Comparison of ENCODE assay signal across 14 mouse cellular contexts in the genomic region with DNA sequence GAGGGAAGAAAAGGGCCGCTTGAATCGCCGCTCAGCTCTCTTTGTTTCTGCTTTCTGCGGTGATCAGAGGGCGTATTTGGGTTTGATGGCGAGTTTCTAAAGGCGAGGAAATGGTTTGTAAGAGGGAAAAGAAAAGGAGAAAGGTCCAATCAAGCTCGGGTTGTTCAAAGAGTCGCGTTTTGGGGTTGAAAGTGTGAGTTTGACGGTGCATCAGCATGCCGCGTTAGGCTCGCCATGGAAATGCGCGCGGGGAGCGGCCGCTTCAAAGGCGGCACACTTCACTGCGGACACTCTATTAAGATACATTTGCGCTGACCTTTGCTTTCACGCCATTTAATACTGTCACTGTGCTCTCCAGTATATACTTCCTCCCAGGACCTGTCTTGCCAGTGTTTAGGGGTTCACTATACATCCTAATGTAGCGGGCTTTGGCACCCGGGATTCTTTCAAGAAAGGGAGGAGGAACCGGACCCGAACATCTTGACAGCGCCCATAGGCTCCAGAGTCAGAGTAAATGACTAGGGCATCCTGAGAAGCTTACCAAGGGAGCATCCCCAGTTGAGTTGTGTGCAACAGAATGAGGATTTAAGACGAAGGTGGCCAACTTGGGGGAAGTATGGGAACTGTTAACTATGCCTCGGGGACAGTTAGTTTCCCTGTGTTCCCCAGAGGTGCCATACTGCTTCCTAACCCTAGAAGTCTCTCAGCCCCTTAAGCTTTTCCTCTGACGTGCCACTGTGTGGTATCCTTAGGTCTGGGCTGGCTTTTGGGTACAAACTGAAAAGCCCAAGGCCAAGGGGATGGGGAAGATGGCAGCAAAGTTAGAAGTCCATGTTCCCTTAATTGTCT. TPM values are rescaled to one million over a fixed set of nuclear protein-coding genes. Genes with fewer than 3 reads are reported as not detected.
A peak's percentile ranks its signal among the peaks of the same experiment; 100 is the strongest.
DNase-seq lines count a peak whose midpoint lies in the region; ATAC-seq and TF ChIP-seq lines count a peak whose summit lies in the region.
"Had no signal": no experiment of that assay in that cellular context is flagged by ENCODE, and none has a peak within 500 bp of the region (broad histone marks: within the 10 kb centered on the region; RNA-seq: fewer than 3 reads in every experiment).

No protein-coding gene starts in this region.

- H3K27ac ChIP-seq in hindbrain, embryonic 10.5 days: peak overlapping the region; percentile 98
- peak overlapping the region; percentile 71 for H3K27ac ChIP-seq in midbrain, embryonic 14.5 days (replicated peaks; ENCODE audit: low read depth, low read length)
- no peak overlapping the region for H3K27ac ChIP-seq in gastrocnemius, adult 2 months
- H3K27ac ChIP-seq: embryonic facial prominence, embryonic 15.5 days; limb, embryonic 13.5 days had no signal

- H3K4me1 ChIP-seq in hindbrain, embryonic 10.5 days (replicated peaks): peaks cover 58% of the 10 kb centered on the region
- no peaks in the 10 kb centered on the region for H3K4me1 ChIP-seq in midbrain, embryonic 14.5 days (ENCODE audit: control insufficient read depth, insufficient read depth, low read length)
- H3K4me1 ChIP-seq: embryonic facial prominence, embryonic 15.5 days; limb, embryonic 13.5 days had no signal

- H3K4me3 ChIP-seq in hindbrain, embryonic 10.5 days: peak overlapping the region; percentile 67
- H3K4me3 ChIP-seq in midbrain, embryonic 14.5 days (replicated peaks; ENCODE audit: low read depth, low read length): 0 out of 2 replicates have a peak overlapping the region, but pooled peaks have one; percentile 0
- H3K4me3 ChIP-seq in gastrocnemius, adult 2 months: no peak overlapping the region
- H3K4me3 ChIP-seq: embryonic facial prominence, embryonic 15.5 days; limb, embryonic 13.5 days had no signal

- H3K36me3 ChIP-seq in hindbrain, embryonic 10.5 days: no peaks in the 10 kb centered on the region
- no peaks in the 10 kb centered on the region for H3K36me3 ChIP-seq in midbrain, embryonic 14.5 days (ENCODE audit: control insufficient read depth, insufficient read depth, low read length)
- H3K36me3 ChIP-seq: embryonic facial prominence, embryonic 15.5 days; limb, embryonic 13.5 days had no signal

- WGBS in hindbrain, embryonic 10.5 days: under 1% methylated on average over 31 of the region's 31 CpGs
- under 1% methylated on average over 31 of the region's 31 CpGs for WGBS in midbrain, embryonic 14.5 days

- intact Hi-C loops in gastrocnemius, adult 2 months (cut with DNase I): no loop called here

- TF ChIP-seq CTCF in gastrocnemius, adult 2 months (IDR thresholded peaks at IDR 0.05): no peak

- ATAC-seq in midbrain, embryonic 14.5 days (ENCODE audit: low FRiP score, low TSS enrichment): no peak

- DNase-seq in cerebellum, adult 9-10 months: peak; percentile 58
- DNase-seq in cerebellum, postnatal 36 days: peak; percentile 41 to 69
- DNase-seq in hindbrain, embryonic 10.5 days (ENCODE audit: low spot score): peak; percentile 76
- peak; percentile 66 for DNase-seq in midbrain, embryonic 14.5 days
- no peak for DNase-seq in kidney, adult 9 months
- no peak for DNase-seq in layer of hippocampus, postnatal 10 days (ENCODE audit: low spot score in 2 of 2)
- no peak for DNase-seq in lung, postnatal 14 days
- no peak for DNase-seq in gastrocnemius, adult 2 months
- DNase-seq: gastrocnemius, postnatal 25 days; lung, postnatal 10 days; thymus, postnatal 14 days had no signal

- peaks cover 100% of the 10 kb centered on the region for H3K27me3 ChIP-seq in hindbrain, embryonic 10.5 days (ENCODE audit: insufficient read depth, poor library complexity, severe bottlenecking)
- peaks cover 80% of the 10 kb centered on the region for H3K27me3 ChIP-seq in midbrain, embryonic 14.5 days (ENCODE audit: control insufficient read depth, insufficient read depth, low read length)

- H3K9me3 ChIP-seq in hindbrain, embryonic 10.5 days: no peaks in the 10 kb centered on the region
- no peaks in the 10 kb centered on the region for H3K9me3 ChIP-seq in midbrain, embryonic 14.5 days (ENCODE audit: control insufficient read depth, low read length)
- H3K9me3 ChIP-seq: embryonic facial prominence, embryonic 15.5 days; limb, embryonic 13.5 days had no signal

- H3K9ac ChIP-seq in midbrain, embryonic 14.5 days (replicated peaks; ENCODE audit: low read length): no peak overlapping the region
- H3K9ac ChIP-seq: embryonic facial prominence, embryonic 15.5 days; limb, embryonic 13.5 days had no signal

- H3K4me2 ChIP-seq in midbrain, embryonic 14.5 days (ENCODE audit: low read length): peak overlapping the region; percentile 33
- H3K4me2 ChIP-seq: embryonic facial prominence, embryonic 15.5 days; limb, embryonic 13.5 days had no signal

RNA-seq across cellular contexts. Expression of a gene that starts 21.5 kb away (rescaled TPM):
- 6.9 and 8.1 TPM in 2 replicates for polyA plus RNA-seq in hindbrain, embryonic 10.5 days (2016; fragmentation: Nextera tagmentation; extraction: Ambion mirVana)
- polyA plus RNA-seq in midbrain, embryonic 14.5 days (2014; fragmentation: Nextera tagmentation; extraction: Ambion mirVana): 17.8 and 18.5 TPM in 2 replicates
- total RNA-seq in layer of hippocampus, postnatal 10 days (2021): 10 to 100 TPM; 16.7 to 25.1 TPM
- total RNA-seq in gastrocnemius, adult 2 months (2021): 1 to 10 TPM in 1 of 2 experiments, under 1 TPM in 1; 0.81 to 1.4 TPM
- polyA plus RNA-seq: large intestine, adult 2 months had no signal

RNA-seq across cellular contexts. Expression of a gene that starts 24.9 kb away (rescaled TPM):
- polyA plus RNA-seq in hindbrain, embryonic 10.5 days (2016; fragmentation: Nextera tagmentation; extraction: Ambion mirVana): 16.9 and 19.8 TPM in 2 replicates
- polyA plus RNA-seq in midbrain, embryonic 14.5 days (2014; fragmentation: Nextera tagmentation; extraction: Ambion mirVana): 32.4 and 49.1 TPM in 2 replicates
- total RNA-seq in layer of hippocampus, postnatal 10 days (2021): 1 to 10 TPM; 7.1 to 7.5 TPM
- total RNA-seq in gastrocnemius, adult 2 months (2021): not detected
- total RNA-seq: gastrocnemius, postnatal 25 days had no signal
- polyA plus RNA-seq: large intestine, adult 2 months had no signal

Comparison
In these comparisons a context has a peak if more than half of its experiments do, and no peak if none do; other contexts are left out.
1. DNase-seq: peak in cerebellum, adult 9-10 months (single experiment), cerebellum, postnatal 36 days (2 of 2), hindbrain, embryonic 10.5 days (single experiment) and midbrain, embryonic 14.5 days (single experiment); none in kidney, adult 9 months (single experiment), layer of hippocampus, postnatal 10 days (0 of 2), lung, postnatal 14 days (single experiment) and gastrocnemius, adult 2 months (single experiment).
2. RNA of a gene that starts 21.5 kb away (total RNA-seq): 16.7 to 25.1 TPM in layer of hippocampus, postnatal 10 days; 0.81 to 1.4 TPM in gastrocnemius, adult 2 months; every median in the first group is over 4 times any median in the second.
3. RNA of a gene that starts 24.9 kb away (total RNA-seq): 7.1 to 7.5 TPM in layer of hippocampus, postnatal 10 days; not detected in gastrocnemius, adult 2 months; every median in the first group is over 4 times any median in the second.